Mouse (Mus musculus): ENCODE data around the gene Nwd2. TPM values are rescaled to one million over a fixed set of nuclear protein-coding genes. Genes with fewer than 3 reads are reported as not detected.

Nwd2 gene
- polyA plus RNA-seq, 1 experiment from 2014 or later, result 13.6 TPM

GRCm38 (mm10) chr5:63768220-63768619 is 119.3 kb downstream of the Nwd2 start:
- Histone ChIP-seq H3K4me1 (ENCODE audit: control insufficient read depth, insufficient read depth, low read length) (no peaks in the 10 kb centered on the region), H3K4me2 (ENCODE audit: low read length) (no peak overlapping the region), H3K4me3 (ENCODE audit: low read depth, low read length) (no peak overlapping the region), H3K9me3 (replicated peaks; ENCODE audit: control insufficient read depth, low read length, poor library complexity, severe bottlenecking) (no peaks in the 10 kb centered on the region), H3K9ac (ENCODE audit: low read depth, low read length) (no peak overlapping the region), H3K36me3 (ENCODE audit: control insufficient read depth, insufficient read depth, low read length) (no peaks in the 10 kb centered on the region), H3K27me3 (ENCODE audit: control insufficient read depth, insufficient read depth, low read depth, low read length) (no peaks in the 10 kb centered on the region), H3K27ac (ENCODE audit: low read length) (no peak overlapping the region)
- ATAC-seq, result no peak
- WGBS, result 89% methylated on average over 4 of the region's 4 CpGs

GRCm38 (mm10) chr5:63772971-63773370 is 124.1 kb downstream of the Nwd2 start:
- no peaks in the 10 kb centered on the region for H3K4me1 ChIP-seq (ENCODE audit: control insufficient read depth, insufficient read depth, low read length)
- H3K4me3 ChIP-seq (ENCODE audit: low read depth, low read length), result no peak overlapping the region
- no peak overlapping the region for H3K4me2 ChIP-seq (ENCODE audit: low read length)
- 63% methylated on average over 2 of the region's 2 CpGs for WGBS
- no peak overlapping the region for H3K27ac ChIP-seq (ENCODE audit: low read length)
- H3K27me3 ChIP-seq (ENCODE audit: control insufficient read depth, insufficient read depth, low read depth, low read length), result no peaks in the 10 kb centered on the region
- no peak overlapping the region for H3K9ac ChIP-seq (ENCODE audit: low read depth, low read length)
- H3K9me3 ChIP-seq (replicated peaks; ENCODE audit: control insufficient read depth, low read length, poor library complexity, severe bottlenecking), result no peaks in the 10 kb centered on the region
- no peak for ATAC-seq
- H3K36me3 ChIP-seq (ENCODE audit: control insufficient read depth, insufficient read depth, low read length), result no peaks in the 10 kb centered on the region

- Histone ChIP-seq H3K4me1 (ENCODE audit: control insufficient read depth, insufficient read depth, low read length) (no peaks in the 10 kb centered on the region), H3K36me3 (ENCODE audit: control insufficient read depth, insufficient read depth, low read length) (no peaks in the 10 kb centered on the region), H3K9ac (ENCODE audit: low read depth, low read length) (no peak overlapping the region), H3K4me3 (ENCODE audit: low read depth, low read length) (no peak overlapping the region), H3K27me3 (ENCODE audit: control insufficient read depth, insufficient read depth, low read depth, low read length) (no peaks in the 10 kb centered on the region), H3K9me3 (replicated peaks; ENCODE audit: control insufficient read depth, low read length, poor library complexity, severe bottlenecking) (no peaks in the 10 kb centered on the region), H3K27ac (ENCODE audit: low read length) (no peak overlapping the region), H3K4me2 (ENCODE audit: low read length) (no peak overlapping the region)
- 46% methylated on average over 1 of the region's 1 CpGs for WGBS
- no peak for ATAC-seq
These were observed 124.7 kb downstream of the Nwd2 start for GRCm38 (mm10) chr5:63773603-63774002.

GRCm38 (mm10) chr5:63788156-63788826 is 139.4 kb downstream of the Nwd2 start:
- Histone ChIP-seq H3K4me3 (ENCODE audit: low read depth, low read length) (no peak overlapping the region), H3K9me3 (replicated peaks; ENCODE audit: control insufficient read depth, low read length, poor library complexity, severe bottlenecking) (no peaks in the 10 kb centered on the region; the same call in 1 of the 2 replicates), H3K4me2 (ENCODE audit: low read length) (no peak overlapping the region), H3K36me3 (ENCODE audit: control insufficient read depth, insufficient read depth, low read length) (no peaks in the 10 kb centered on the region), H3K27me3 (ENCODE audit: control insufficient read depth, insufficient read depth, low read depth, low read length) (no peaks in the 10 kb centered on the region), H3K9ac (ENCODE audit: low read depth, low read length) (no peak overlapping the region), H3K4me1 (ENCODE audit: control insufficient read depth, insufficient read depth, low read length) (no peaks in the 10 kb centered on the region), H3K27ac (ENCODE audit: low read length) (no peak overlapping the region)
- no peak for ATAC-seq
- 86% methylated on average over 10 of the region's 10 CpGs for WGBS

GRCm38 (mm10) chr5:63811819-63812508 is 163.1 kb downstream of the Nwd2 start, which contains the start of gene 0610040J01Rik:
Gene 0610040J01Rik, plus strand, starts transcription at chr5:63812363.
- peak within 1 kb of the TSS; percentile 54 for H3K4me3 ChIP-seq (ENCODE audit: low read depth, low read length)

GRCm38 (mm10) chr5:63812509-63812865 is 163.6 kb downstream of the Nwd2 start:
- WGBS, result under 1% methylated on average over 26 of the region's 26 CpGs
- H3K36me3 ChIP-seq (ENCODE audit: control insufficient read depth, insufficient read depth, low read length), result no peaks in the 10 kb centered on the region; the same call in 1 of the 2 replicates
- no peak; the same call in 1 of the 2 replicates for ATAC-seq

More at GRCm38 (mm10) chr5:63811819-63812508, 163.1 kb downstream of the Nwd2 start, which contains the start of gene 0610040J01Rik:
- Histone ChIP-seq H3K9me3 (replicated peaks; ENCODE audit: control insufficient read depth, low read length, poor library complexity, severe bottlenecking) (peaks cover 3% of the 10 kb centered on the region; the same call in 1 of the 2 replicates), H3K9ac (ENCODE audit: low read depth, low read length) (peak within 1 kb of the TSS; percentile 68), H3K4me1 (ENCODE audit: control insufficient read depth, insufficient read depth, low read length) (peaks cover 7% of the 10 kb centered on the region; the same call in 1 of the 2 replicates), H3K36me3 (ENCODE audit: control insufficient read depth, insufficient read depth, low read length) (peaks cover 4% of the 10 kb centered on the region; the same call in 1 of the 2 replicates), H3K27ac (ENCODE audit: low read length) (no peak within 1 kb of the TSS), H3K4me2 (ENCODE audit: low read length) (peak within 1 kb of the TSS; percentile 97), H3K27me3 (ENCODE audit: control insufficient read depth, insufficient read depth, low read depth, low read length) (peaks cover 3% of the 10 kb centered on the region; the same call in 1 of the 2 replicates)
- WGBS, result 3% methylated on average over 42 of the region's 42 CpGs
- peak; percentile 94 for ATAC-seq

GRCm38 (mm10) chr5:63816643-63817042 is 167.7 kb downstream of the Nwd2 start:
- 93% methylated on average over 7 of the region's 7 CpGs for WGBS
- Histone ChIP-seq H3K4me2 (ENCODE audit: low read length) (no peak overlapping the region), H3K9me3 (replicated peaks; ENCODE audit: control insufficient read depth, low read length, poor library complexity, severe bottlenecking) (0 out of 2 replicates have a peak, but pooled peaks cover 1% of the 10 kb centered on the region), H3K4me3 (ENCODE audit: low read depth, low read length) (no peak overlapping the region), H3K4me1 (ENCODE audit: control insufficient read depth, insufficient read depth, low read length) (peaks cover 7% of the 10 kb centered on the region; the same call in 1 of the 2 replicates), H3K27me3 (ENCODE audit: control insufficient read depth, insufficient read depth, low read depth, low read length) (peaks cover 3% of the 10 kb centered on the region; the same call in 1 of the 2 replicates), H3K27ac (ENCODE audit: low read length) (no peak overlapping the region), H3K36me3 (ENCODE audit: control insufficient read depth, insufficient read depth, low read length) (no peaks in the 10 kb centered on the region), H3K9ac (ENCODE audit: low read depth, low read length) (no peak overlapping the region)
- no peak for ATAC-seq

More at GRCm38 (mm10) chr5:63812509-63812865, 163.6 kb downstream of the Nwd2 start:
- H3K4me1 ChIP-seq (ENCODE audit: control insufficient read depth, insufficient read depth, low read length), result peaks cover 7% of the 10 kb centered on the region; the same call in 1 of the 2 replicates
- H3K9ac ChIP-seq (ENCODE audit: low read depth, low read length), result peak overlapping the region; percentile 68
- H3K27ac ChIP-seq (ENCODE audit: low read length), result no peak overlapping the region
- H3K9me3 ChIP-seq (replicated peaks; ENCODE audit: control insufficient read depth, low read length, poor library complexity, severe bottlenecking), result peaks cover 3% of the 10 kb centered on the region; the same call in 1 of the 2 replicates
- peak overlapping the region; percentile 54 for H3K4me3 ChIP-seq (ENCODE audit: low read depth, low read length)
- peaks cover 3% of the 10 kb centered on the region; the same call in 1 of the 2 replicates for H3K27me3 ChIP-seq (ENCODE audit: control insufficient read depth, insufficient read depth, low read depth, low read length)
- peak overlapping the region; percentile 97 for H3K4me2 ChIP-seq (ENCODE audit: low read length)

GRCm38 (mm10) chr5:63817270-63817669 is 168.4 kb downstream of the Nwd2 start:
- Histone ChIP-seq H3K4me1 (ENCODE audit: control insufficient read depth, insufficient read depth, low read length) (peaks cover 6% of the 10 kb centered on the region; the same call in 1 of the 2 replicates), H3K9me3 (replicated peaks; ENCODE audit: control insufficient read depth, low read length, poor library complexity, severe bottlenecking) (no peaks in the 10 kb centered on the region), H3K4me2 (ENCODE audit: low read length) (no peak overlapping the region), H3K4me3 (ENCODE audit: low read depth, low read length) (no peak overlapping the region), H3K9ac (ENCODE audit: low read depth, low read length) (no peak overlapping the region), H3K27me3 (ENCODE audit: control insufficient read depth, insufficient read depth, low read depth, low read length) (peaks cover 3% of the 10 kb centered on the region; the same call in 1 of the 2 replicates), H3K27ac (ENCODE audit: low read length) (no peak overlapping the region), H3K36me3 (ENCODE audit: control insufficient read depth, insufficient read depth, low read length) (no peaks in the 10 kb centered on the region)
- whole genome bisulfite sequencing, result 90% methylated on average over 5 of the region's 5 CpGs
- no peak for ATAC-seq

- Histone ChIP-seq H3K27ac (ENCODE audit: low read length) (no peak overlapping the region), H3K9me3 (replicated peaks; ENCODE audit: control insufficient read depth, low read length, poor library complexity, severe bottlenecking) (no peaks in the 10 kb centered on the region), H3K4me2 (ENCODE audit: low read length) (no peak overlapping the region), H3K9ac (ENCODE audit: low read depth, low read length) (no peak overlapping the region), H3K36me3 (ENCODE audit: control insufficient read depth, insufficient read depth, low read length) (no peaks in the 10 kb centered on the region), H3K27me3 (ENCODE audit: control insufficient read depth, insufficient read depth, low read depth, low read length) (peaks cover 3% of the 10 kb centered on the region; the same call in 1 of the 2 replicates), H3K4me1 (ENCODE audit: control insufficient read depth, insufficient read depth, low read length) (no peaks in the 10 kb centered on the region), H3K4me3 (ENCODE audit: low read depth, low read length) (no peak overlapping the region)
- no peak for ATAC-seq
- WGBS, result 67% methylated on average over 4 of the region's 4 CpGs
These were observed 170.1 kb downstream of the Nwd2 start for GRCm38 (mm10) chr5:63818975-63819374.

Measured in midbrain, embryonic 16.5 days (tissue).